Comparison of ENCODE assay signal across 7 mouse cellular contexts in the genomic region with DNA sequence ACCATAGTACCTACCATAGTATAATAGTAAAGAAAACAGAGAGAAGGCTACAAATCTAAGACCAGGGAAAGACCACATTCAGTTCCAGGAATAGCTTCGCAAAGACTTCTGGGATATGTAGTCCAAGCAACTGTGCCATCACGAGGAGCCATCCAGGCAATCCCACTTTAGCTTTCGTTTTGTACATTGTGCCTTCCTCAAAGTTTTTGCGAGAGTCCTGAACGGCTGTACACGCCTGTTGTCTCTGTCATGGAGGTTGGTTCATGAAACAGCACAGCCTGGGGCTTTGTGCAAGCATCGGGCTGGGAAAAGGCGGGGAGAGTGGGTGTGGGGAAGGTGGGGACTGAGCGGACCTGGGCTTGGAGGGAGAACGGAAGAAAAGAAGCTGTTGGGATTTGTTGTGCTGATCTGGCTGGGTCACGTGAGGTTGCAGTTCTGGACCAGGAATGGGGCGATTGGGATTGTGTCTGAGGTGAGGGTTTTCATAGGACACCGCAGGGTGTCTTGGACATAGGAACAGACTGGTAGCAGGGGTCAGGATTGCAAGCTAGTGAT. TPM values are rescaled to one million over a fixed set of nuclear protein-coding genes. Genes with fewer than 3 reads are reported as not detected.
DNase-seq lines count a peak whose midpoint lies in the region; ATAC-seq and TF ChIP-seq lines count a peak whose summit lies in the region.

TSS of gene Zfp455 (plus strand) at position 167 of the 555 bp plus-strand sequence.

- peak within 1 kb of the TSS; percentile 59 for H3K4me2 ChIP-seq in intestine, postnatal 0 days (replicated peaks; ENCODE audit: low read depth)

- H3K9me3 ChIP-seq in intestine, postnatal 0 days (ENCODE audit: control insufficient read depth), result no peaks in the 10 kb centered on the region
- H3K9me3 ChIP-seq in midbrain, embryonic 10.5 days (replicated peaks), result no peaks in the 10 kb centered on the region

- no peaks in the 10 kb centered on the region for H3K4me1 ChIP-seq in intestine, postnatal 0 days (replicated peaks; ENCODE audit: control insufficient read depth, insufficient read depth, low read length)
- peaks cover 5% of the 10 kb centered on the region for H3K4me1 ChIP-seq in midbrain, embryonic 10.5 days

- no peaks in the 10 kb centered on the region for H3K27me3 ChIP-seq in intestine, postnatal 0 days (replicated peaks; ENCODE audit: control insufficient read depth, insufficient read depth, low read length)
- no peaks in the 10 kb centered on the region for H3K27me3 ChIP-seq in midbrain, embryonic 10.5 days (ENCODE audit: low read depth, poor library complexity, severe bottlenecking)

- no peak for TF ChIP-seq CTCF in intestine, postnatal 0 days (IDR thresholded peaks at IDR 0.05; ENCODE audit: low read depth)

- H3K9ac ChIP-seq in intestine, postnatal 0 days (ENCODE audit: low read depth, low read length), result peak within 1 kb of the TSS; percentile 54

- no peaks in the 10 kb centered on the region; the same call in 1 of the 2 replicates for H3K36me3 ChIP-seq in intestine, postnatal 0 days (ENCODE audit: control insufficient read depth, insufficient read depth)
- H3K36me3 ChIP-seq in midbrain, embryonic 10.5 days, result no peaks in the 10 kb centered on the region

- WGBS in intestine, postnatal 0 days, result 3% methylated on average over 13 of the region's 13 CpGs
- WGBS in midbrain, embryonic 10.5 days, result 4% methylated on average over 13 of the region's 13 CpGs

- intact Hi-C loops in left cerebral cortex, postnatal 36 days (cut with DNase I), result no loop called here

- H3K4me3 ChIP-seq in intestine, postnatal 0 days (ENCODE audit: low read depth, low read length), result peak within 1 kb of the TSS; percentile 67
- H3K4me3 ChIP-seq in midbrain, embryonic 10.5 days, result peak within 1 kb of the TSS; percentile 60

- peak; percentile 98 for ATAC-seq in granulocyte monocyte progenitor cell, adult 5-6 weeks (replicated peaks; ENCODE audit: poor library complexity, severe bottlenecking)
- peak; percentile 93 for ATAC-seq in intestine, postnatal 0 days

- H3K27ac ChIP-seq in intestine, postnatal 0 days (ENCODE audit: low read depth, low read length), result no peak within 1 kb of the TSS
- H3K27ac ChIP-seq in midbrain, embryonic 10.5 days (replicated peaks), result peak within 1 kb of the TSS; percentile 79

- DNase-seq in adrenal gland, adult 8-10 months, result peak; percentile 41
- DNase-seq in embryo, embryonic 11 days, result peak; percentile 83
- peak; percentile 73 to 80 for DNase-seq in left cerebral cortex, postnatal 36 days (ENCODE audit: low spot score in 2 of 2)
- DNase-seq in midbrain, embryonic 10.5 days (ENCODE audit: low spot score), result peak; percentile 57
- peak; percentile 45 for DNase-seq in right cerebral cortex, postnatal 4 days

RNA-seq across cellular contexts. Expression of gene Zfp455, which starts in this region (rescaled TPM):
- total RNA-seq in adrenal gland, adult 8-10 months (2022), result 1 to 10 TPM; 2.3 to 3.0 (median 2.6) TPM
- total RNA-seq in granulocyte monocyte progenitor cell, adult 5-6 weeks (2014; fragmentation: Nextera tagmentation), result 6.7 and 8.0 TPM in 2 replicates
- 1.9 and 3.0 TPM in 2 replicates for total RNA-seq in granulocyte monocyte progenitor cell, adult 5-6 weeks (2017)
- polyA plus RNA-seq in intestine, postnatal 0 days (2015; fragmentation: Nextera tagmentation; extraction: Ambion mirVana), result 1.2 and 1.5 TPM in 2 replicates
- 1 to 10 TPM; 3.3 to 3.4 TPM for total RNA-seq in left cerebral cortex, postnatal 36 days (2021)
- polyA plus RNA-seq in midbrain, embryonic 10.5 days (2016; fragmentation: Nextera tagmentation; extraction: Ambion mirVana), result 1.2 and 1.4 TPM in 2 replicates
